Mouse (Mus musculus): ENCODE results near the gene Prr9. TPM values are rescaled to one million over a fixed set of nuclear protein-coding genes. Genes with fewer than 3 reads are reported as not detected.

The Prr9 gene
- total and polyA plus RNA-seq, 3 experiments: not detected

DNA sequence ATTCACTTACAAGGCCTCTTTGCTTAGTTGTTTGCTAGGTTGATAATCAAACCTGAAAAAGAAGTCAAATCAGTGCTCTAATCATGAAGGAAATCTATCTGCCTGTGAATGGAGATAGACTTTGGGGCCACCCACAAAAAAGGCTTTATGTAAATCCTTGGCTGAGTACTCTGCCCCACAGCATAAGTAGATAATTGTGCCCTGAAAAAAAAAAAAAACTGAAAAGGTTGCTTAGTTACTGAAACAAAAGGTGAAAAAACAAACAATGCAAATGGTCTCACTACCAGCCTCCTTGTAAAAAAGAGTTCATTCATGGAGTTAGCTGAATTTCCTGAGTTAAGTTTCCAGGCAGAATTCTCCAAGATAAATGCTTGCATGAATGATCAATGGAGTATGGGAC is 13.0 kb downstream of the Prr9 start:
- no peak overlapping the region for H3K4me2 ChIP-seq (ENCODE audit: insufficient read depth, low read depth, poor library complexity, severe bottlenecking)
- dilution Hi-C loops (cut with MboI; ENCODE audit: extremely low pct_ligation_motif_present, extremely low pct_unique_long_range_greater_than_20kb, low sequenced_read_pairs): no loop called here
- no peaks in the 10 kb centered on the region for H3K27me3 ChIP-seq (replicated peaks)
- H3K9ac ChIP-seq (ENCODE audit: insufficient read depth, low read depth): no peak overlapping the region
- in situ Hi-C loops (cut with MboI; ENCODE audit: low pct_ligation_motif_present, low pct_unique_long_range_greater_than_20kb, low sequenced_read_pairs): no loop called here
- no peaks in the 10 kb centered on the region for H3K79me2 ChIP-seq (replicated peaks; ENCODE audit: control insufficient read depth, extremely low read depth, insufficient read depth, poor library complexity, severe bottlenecking)
- DNase-seq (ENCODE audit: extremely low read depth): no peak
- H3K36me3 ChIP-seq (replicated peaks in 1 of 2; ENCODE audit: control insufficient read depth in 1 of 2, insufficient read depth in 1 of 2, low read length in 1 of 2): no peaks in the 10 kb centered on the region
- TF ChIP-seq IRF4 (IDR thresholded peaks at IDR 0.05; ENCODE audit: low read depth, low read length) (no peak), SIN3A (IDR thresholded peaks at IDR 0.05; ENCODE audit: low read length) (no peak), USF1 (IDR thresholded peaks at IDR 0.05; ENCODE audit: low read depth, low read length) (no peak)
- peaks cover 32% of the 10 kb centered on the region for H3K9me3 ChIP-seq (replicated peaks; ENCODE audit: low read length)
- no peaks in the 10 kb centered on the region for H3K4me1 ChIP-seq (ENCODE audit: control insufficient read depth in 1 of 2, insufficient read depth in 2 of 2)
- H3K4me3 ChIP-seq (replicated peaks in 1 of 3; ENCODE audit: low read depth in 2 of 3, low read length in 2 of 3, poor library complexity in 1 of 3): no peak overlapping the region
- no peak overlapping the region for H3K27ac ChIP-seq (ENCODE audit: insufficient read depth, low read depth)

DNA sequence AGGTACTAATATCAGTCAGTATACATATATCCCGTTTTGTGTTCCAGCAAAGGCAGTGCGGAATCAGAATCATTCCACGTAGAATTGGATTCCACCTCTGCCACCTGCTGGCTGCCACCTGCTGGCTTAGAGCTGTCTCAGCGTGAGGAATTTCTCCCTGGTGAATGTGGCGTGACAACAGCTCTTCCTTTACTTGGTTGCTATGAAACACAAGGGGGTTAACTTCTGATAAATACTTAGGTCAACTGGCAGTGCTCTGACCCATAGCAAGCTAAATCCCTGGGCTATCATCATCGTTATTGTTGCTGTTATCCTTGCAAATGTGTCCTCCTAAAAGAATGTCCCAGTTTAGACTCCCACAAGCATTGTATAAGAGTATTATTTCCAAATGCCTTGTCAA is 17.2 kb downstream of the Prr9 start:
- Histone ChIP-seq H3K36me3 (replicated peaks in 1 of 2; ENCODE audit: control insufficient read depth in 1 of 2, insufficient read depth in 1 of 2, low read length in 1 of 2) (no peaks in the 10 kb centered on the region), H3K4me2 (ENCODE audit: insufficient read depth, low read depth, poor library complexity, severe bottlenecking) (no peak overlapping the region), H3K9me3 (replicated peaks; ENCODE audit: low read length) (peaks cover 24% of the 10 kb centered on the region), H3K79me2 (replicated peaks; ENCODE audit: control insufficient read depth, extremely low read depth, insufficient read depth, poor library complexity, severe bottlenecking) (no peaks in the 10 kb centered on the region), H3K9ac (ENCODE audit: insufficient read depth, low read depth) (no peak overlapping the region), H3K27ac (ENCODE audit: insufficient read depth, low read depth) (no peak overlapping the region), H3K4me1 (ENCODE audit: control insufficient read depth in 1 of 2, insufficient read depth in 2 of 2) (no peaks in the 10 kb centered on the region), H3K4me3 (replicated peaks in 1 of 3; ENCODE audit: low read depth in 2 of 3, low read length in 2 of 3, poor library complexity in 1 of 3) (no peak overlapping the region), H3K27me3 (replicated peaks) (no peaks in the 10 kb centered on the region)
- TF ChIP-seq TBP (conservative IDR thresholded peaks at IDR 0.05; ENCODE audit: low read depth, low read length): no peak
- no peak for TF ChIP-seq MXI1 (IDR thresholded peaks at IDR 0.05; ENCODE audit: low read depth, low read length)
- no peak for TF ChIP-seq RAD21 (IDR thresholded peaks at IDR 0.05; ENCODE audit: low read depth, low read length)
- no peak for TF ChIP-seq SMC3 (IDR thresholded peaks at IDR 0.05; ENCODE audit: low read depth, low read length)
- no peak for TF ChIP-seq MYC (IDR thresholded peaks at IDR 0.05; ENCODE audit: low read depth, low read length)
- TF ChIP-seq GABPA (IDR thresholded peaks at IDR 0.05; ENCODE audit: insufficient replicate concordance, low read depth, low read length): no peak
- no peak for TF ChIP-seq IRF4 (IDR thresholded peaks at IDR 0.05; ENCODE audit: low read depth, low read length)
- TF ChIP-seq JUN (IDR thresholded peaks at IDR 0.05; ENCODE audit: insufficient read depth, low read depth, low read length): no peak
- TF ChIP-seq HCFC1 (IDR thresholded peaks at IDR 0.05; ENCODE audit: low read depth, low read length): no peak
- no peak for TF ChIP-seq ZC3H11A (IDR thresholded peaks at IDR 0.05; ENCODE audit: low read depth, low read length)
- no peak for TF ChIP-seq CHD1 (IDR thresholded peaks at IDR 0.05; ENCODE audit: low read depth, low read length)
- no peak for TF ChIP-seq MAX (IDR thresholded peaks at IDR 0.05; ENCODE audit: low read length)
- TF ChIP-seq JUND (conservative IDR thresholded peaks at IDR 0.05; ENCODE audit: low read depth, low read length): no peak
- no peak for TF ChIP-seq NELFE (IDR thresholded peaks at IDR 0.05; ENCODE audit: low read depth, low read length)
- TF ChIP-seq ETS1 (conservative IDR thresholded peaks at IDR 0.05; ENCODE audit: low read depth, low read length): no peak
- no peak for TF ChIP-seq ELF1 (IDR thresholded peaks at IDR 0.05; ENCODE audit: low read depth, low read length)
- no peak for TF ChIP-seq CHD2 (IDR thresholded peaks at IDR 0.05; ENCODE audit: low read length)
- TF ChIP-seq TCF12 (IDR thresholded peaks at IDR 0.05; ENCODE audit: low read depth, low read length): no peak
- DNase-seq (ENCODE audit: extremely low read depth): no peak
- in situ Hi-C loops (cut with MboI; ENCODE audit: low pct_ligation_motif_present, low pct_unique_long_range_greater_than_20kb, low sequenced_read_pairs) (no loop called here), dilution Hi-C loops (cut with MboI; ENCODE audit: extremely low pct_ligation_motif_present, extremely low pct_unique_long_range_greater_than_20kb, low sequenced_read_pairs) (no loop called here)
